Mouse (Mus musculus) ES-Bruce4 (cell line): ENCODE data around the gene Npat.

Experiments
- CTCF ChIP-seq: IDR thresholded peaks from one replicate; pipeline ENCODE4 v1.8.1; 2011; ENCODE audit warnings: low read depth, low read length
- EP300 ChIP-seq: IDR thresholded peaks from 2 replicates; pipeline ENCODE4 v1.6.1; 2011; ENCODE audit warnings: low read depth, low read length; ENCODE audit not compliant: insufficient read depth

- TF ChIP-seq EP300 (no peak), CTCF (no peak)
These were observed 72.6 kb downstream of the Npat start for GRCm38 (mm10) chr9:53609306-53609967.
